Mouse (Mus musculus) liver, adult 2 months (tissue): ENCODE results near the gene Dennd4a. TPM values are rescaled to one million over a fixed set of nuclear protein-coding genes. Genes with fewer than 3 reads are reported as not detected.
A peak's percentile ranks its signal among the peaks of the same experiment; 100 is the strongest.

Experiments used
- DNase-seq: peaks from one replicate; pipeline ENCODE4 v3.0.0-alpha.2; 2011; ENCODE audit warnings: low read depth, low spot score; ENCODE audit errors: extremely low read depth
- H3K27ac ChIP-seq: fragments of 200-500 bp; replicated peaks from 2 replicates; pipeline ENCODE4 v1.5.1; 2012; ENCODE audit warnings: low read depth, mild to moderate bottlenecking, control low read depth, inconsistent platforms, low read length; ENCODE audit not compliant: insufficient read depth
- H3K27me3 ChIP-seq: fragments of 200-500 bp; 2 replicates; pipeline ENCODE4 v1.6.1; 2012; ENCODE audit warnings: mild to moderate bottlenecking, moderate library complexity, low read length, inconsistent platforms; ENCODE audit not compliant: control insufficient read depth, insufficient read depth
- H3K36me3 ChIP-seq: fragments of 200-500 bp; 2 replicates; pipeline ENCODE4 v1.6.1; 2012; ENCODE audit warnings: low read length, inconsistent platforms; ENCODE audit not compliant: control insufficient read depth, insufficient read depth
- H3K4me1 ChIP-seq: fragments of 200-500 bp; 2 replicates; pipeline ENCODE4 v1.6.1; 2011; ENCODE audit warnings: low read length; ENCODE audit not compliant: control insufficient read depth, insufficient read depth
- H3K4me3 ChIP-seq: fragments of 200-500 bp; 2 replicates; pipeline ENCODE4 v1.5.1; 2011; ENCODE audit warnings: low read depth, mild to moderate bottlenecking, control low read depth, low read length, moderate library complexity; ENCODE audit not compliant: insufficient read depth
- H3K79me2 ChIP-seq: fragments of 200-500 bp; 2 replicates; pipeline ENCODE4 v1.6.1; 2012; ENCODE audit warnings: inconsistent platforms, mild to moderate bottlenecking, low read length, moderate library complexity; ENCODE audit not compliant: control insufficient read depth, insufficient read depth
- H3K9ac ChIP-seq: fragments of 200-500 bp; 2 replicates; pipeline ENCODE4 v1.6.1; 2012; ENCODE audit warnings: low read depth, mild to moderate bottlenecking, control low read depth, inconsistent platforms, low read length
- CTCF ChIP-seq: fragments of 200-500 bp; IDR thresholded peaks from 2 replicates; pipeline ENCODE4 v1.5.1; 2011; ENCODE audit warnings: low read depth, low read length, control low read depth
- POLR2A ChIP-seq: fragments of 200-500 bp; IDR thresholded peaks from 2 replicates; pipeline ENCODE4 v1.6.1; 2011; ENCODE audit warnings: low read length, control low read depth; ENCODE audit not compliant: insufficient read depth; ENCODE audit errors: extremely low read depth
- WGBS: fragments of 180-500 bp; shearing (Covaris S2); methylation state at CpG from one replicate; pipeline ENCODE4 v1.1.7; 2018; 5-methylcytosine and 5-hydroxymethylcytosine counted together
- polyA plus RNA-seq: library from polyadenylated mRNA; depleted of rRNA; stranded (reverse); fragments of >200 nt; gene quantifications from 2 replicates; pipeline ENCODE4 v1.2.3, GENCODE M21; 2012
- total RNA-seq: library from RNA; depleted of rRNA; stranded (reverse); fragments of >200 nt; gene quantifications from 2 replicates; pipeline ENCODE4 v1.2.3, GENCODE M21; 2014

Gene Dennd4a
- total and polyA plus RNA-seq, 2 experiments: 8.0 to 17.1 TPM

DNA sequence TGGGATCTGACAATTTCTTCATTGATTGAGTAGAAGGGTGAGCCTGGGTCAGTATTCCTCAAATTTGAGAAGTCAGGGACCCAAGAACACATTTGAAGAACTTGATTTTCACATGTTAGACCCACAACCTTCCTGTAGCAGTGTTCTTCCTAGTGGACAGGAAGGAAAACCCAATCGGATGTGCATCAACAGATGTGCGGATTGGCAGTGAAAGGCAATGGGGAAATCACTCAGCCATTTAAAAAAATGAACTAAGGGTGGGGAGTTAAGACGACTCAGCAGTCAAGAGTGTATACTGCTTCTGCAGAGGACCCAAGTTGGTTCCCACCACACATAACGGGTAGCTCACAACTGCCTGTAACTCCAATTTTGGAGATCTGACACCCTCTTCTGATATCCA, 35.6 kb upstream of the Dennd4a start:
- Histone ChIP-seq H3K9ac (no peak overlapping the region), H3K79me2 (no peaks in the 10 kb centered on the region), H3K27ac (no peak overlapping the region), H3K36me3 (no peaks in the 10 kb centered on the region), H3K4me3 (no peak overlapping the region), H3K27me3 (no peaks in the 10 kb centered on the region), H3K4me1 (peaks cover 8% of the 10 kb centered on the region)
- TF ChIP-seq POLR2A: no peak
- no peak for TF ChIP-seq CTCF
- WGBS: 66% methylated on average over 4 of the region's 4 CpGs
- DNase-seq: no peak

DNA sequence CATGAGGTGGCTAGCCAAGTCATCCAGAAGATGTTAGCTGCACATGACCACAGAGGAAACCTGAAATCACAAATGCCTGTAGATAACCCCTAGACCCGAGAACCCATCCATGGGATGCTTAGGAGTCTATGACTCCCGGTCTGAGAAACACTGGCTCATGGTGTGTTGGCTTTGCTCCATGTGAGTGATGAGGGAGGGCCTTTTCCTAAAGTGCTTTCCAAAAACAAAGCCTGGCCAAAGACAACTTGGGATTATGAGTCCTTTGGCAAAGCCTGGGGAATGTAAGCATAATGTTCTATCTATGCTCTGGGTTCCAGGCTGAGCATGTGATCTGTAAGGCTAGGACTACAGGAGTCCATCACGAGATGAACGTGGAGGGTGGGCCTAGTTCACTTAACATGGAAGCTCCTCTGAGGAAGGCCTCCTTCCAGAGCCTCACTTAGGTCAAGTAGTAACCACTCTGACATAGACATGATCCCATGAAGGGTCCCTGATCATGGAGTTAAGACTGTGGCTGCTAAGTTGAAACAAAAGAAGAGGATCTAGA, 33.6 kb upstream of the Dennd4a start:
- 81% methylated on average over 4 of the region's 4 CpGs for WGBS
- TF ChIP-seq POLR2A: no peak
- TF ChIP-seq CTCF: no peak

DNA sequence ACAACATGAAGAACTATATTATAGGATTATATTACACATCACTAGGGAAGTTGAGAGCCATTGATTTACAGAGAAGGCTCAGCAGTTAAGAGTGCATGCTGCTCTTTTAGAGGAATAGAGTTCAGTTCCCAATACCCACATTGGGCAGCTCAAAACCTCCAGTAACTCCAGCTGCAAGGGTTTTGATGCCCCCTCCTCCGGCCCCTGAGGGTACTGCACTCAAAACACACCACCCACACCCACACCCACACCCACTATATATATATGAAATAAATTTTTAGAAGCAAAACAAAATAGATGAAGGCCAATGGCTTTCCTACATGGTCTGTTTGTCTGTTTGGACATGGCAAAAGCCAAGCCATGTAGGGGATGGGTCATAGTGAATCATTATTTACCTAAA, 33.0 kb upstream of the Dennd4a start:
- Histone ChIP-seq H3K4me1 (peaks cover 5% of the 10 kb centered on the region; the same call in 1 of the 2 replicates), H3K4me3 (no peak overlapping the region), H3K79me2 (no peaks in the 10 kb centered on the region), H3K27ac (no peak overlapping the region), H3K9ac (no peak overlapping the region), H3K36me3 (no peaks in the 10 kb centered on the region), H3K27me3 (no peaks in the 10 kb centered on the region)
- TF ChIP-seq CTCF: no peak
- no peak for TF ChIP-seq POLR2A
- DNase-seq: no peak
- WGBS: 100% methylated on average over 1 of the region's 1 CpGs

More for the DNA sequence above, 33.6 kb upstream of the Dennd4a start:
- H3K27me3 ChIP-seq: no peaks in the 10 kb centered on the region
- peaks cover 5% of the 10 kb centered on the region; the same call in 1 of the 2 replicates for H3K4me1 ChIP-seq
- H3K36me3 ChIP-seq: no peaks in the 10 kb centered on the region
- no peak overlapping the region for H3K27ac ChIP-seq
- no peak for DNase-seq
- H3K79me2 ChIP-seq: no peaks in the 10 kb centered on the region
- no peak overlapping the region for H3K9ac ChIP-seq
- no peak overlapping the region for H3K4me3 ChIP-seq

DNA sequence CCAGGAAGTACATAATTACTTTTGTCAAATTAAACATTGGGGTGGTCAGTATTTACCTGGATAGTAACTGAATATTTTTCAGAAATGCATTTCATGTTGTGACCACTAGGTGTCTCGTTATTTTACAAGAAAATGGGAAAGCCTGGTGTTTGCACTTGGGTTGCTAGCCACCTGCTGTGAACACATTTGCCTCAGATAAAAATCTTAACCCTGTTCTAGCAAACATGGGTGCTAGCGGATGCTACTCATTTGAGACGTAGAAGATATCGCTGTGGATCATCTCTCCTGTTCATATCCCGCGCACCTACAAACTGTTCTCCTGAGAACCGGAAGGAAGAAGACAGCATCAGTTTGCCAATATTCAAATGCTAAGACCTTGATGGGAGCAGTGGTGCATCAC, 31.5 kb upstream of the Dennd4a start:
- no peak overlapping the region for H3K4me3 ChIP-seq
- TF ChIP-seq CTCF (peak; percentile 28; the same call in 1 of the 2 replicates), POLR2A (no peak)
- no peaks in the 10 kb centered on the region for H3K79me2 ChIP-seq
- H3K4me1 ChIP-seq: peaks cover 2% of the 10 kb centered on the region; the same call in 1 of the 2 replicates
- H3K9ac ChIP-seq: no peak overlapping the region
- DNase-seq: peak; percentile 59
- WGBS: 34% methylated on average over 7 of the region's 7 CpGs
- no peaks in the 10 kb centered on the region for H3K36me3 ChIP-seq
- H3K27me3 ChIP-seq: no peaks in the 10 kb centered on the region
- H3K27ac ChIP-seq: no peak overlapping the region

DNA sequence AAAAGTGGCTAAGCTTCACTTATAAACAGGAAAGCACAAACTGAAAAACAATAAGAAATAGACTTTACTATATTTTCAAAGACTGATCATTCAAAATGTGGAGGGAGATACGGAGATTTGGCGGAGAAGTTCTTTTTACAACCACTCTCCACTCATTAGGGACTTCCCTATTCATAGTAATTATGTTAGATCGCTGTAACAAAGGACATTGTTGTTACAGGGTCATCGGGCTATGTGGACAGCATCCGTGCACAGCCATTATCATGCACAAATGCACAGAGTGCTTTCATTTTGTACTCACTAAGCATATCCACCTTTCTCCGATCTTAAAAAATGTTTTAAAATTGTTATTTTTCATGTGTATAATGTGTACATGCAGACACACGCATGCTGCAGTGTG, 27.6 kb upstream of the Dennd4a start:
- DNase-seq: no peak
- H3K27ac ChIP-seq: no peak overlapping the region
- H3K4me1 ChIP-seq: no peaks in the 10 kb centered on the region; the same call in 1 of the 2 replicates
- no peaks in the 10 kb centered on the region for H3K27me3 ChIP-seq
- no peak overlapping the region for H3K4me3 ChIP-seq
- no peak for TF ChIP-seq CTCF
- TF ChIP-seq POLR2A: no peak
- no peak overlapping the region for H3K9ac ChIP-seq
- H3K36me3 ChIP-seq: no peaks in the 10 kb centered on the region
- no peaks in the 10 kb centered on the region for H3K79me2 ChIP-seq
- 91% methylated on average over 7 of the region's 7 CpGs for WGBS

DNA sequence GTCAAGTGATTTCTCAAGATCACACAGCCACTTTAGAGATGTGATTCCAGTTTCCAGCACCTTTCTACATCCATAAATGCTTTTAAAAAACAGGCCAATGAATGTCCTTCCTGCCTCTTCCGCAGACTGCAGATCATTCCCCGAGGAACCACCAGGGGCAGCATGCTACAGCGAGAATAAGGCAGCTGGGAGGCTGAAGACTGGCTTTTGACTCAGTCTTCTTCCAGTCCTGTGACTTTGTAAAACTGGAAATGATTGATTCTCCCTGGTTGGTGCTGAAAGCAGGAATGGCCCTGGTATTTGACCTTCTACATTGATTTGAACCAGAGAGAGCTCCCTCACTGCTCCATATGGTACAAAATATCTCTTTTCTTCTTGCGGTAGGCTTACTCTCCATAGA, 26.3 kb upstream of the Dennd4a start:
- H3K27ac ChIP-seq: no peak overlapping the region

More for the DNA sequence above, 26.3 kb upstream of the Dennd4a start:
- no peaks in the 10 kb centered on the region for H3K27me3 ChIP-seq
- TF ChIP-seq POLR2A: no peak
- TF ChIP-seq CTCF: peak; percentile 94
- no peaks in the 10 kb centered on the region for H3K79me2 ChIP-seq
- peak; percentile 83 for DNase-seq
- H3K9ac ChIP-seq: no peak overlapping the region
- no peaks in the 10 kb centered on the region for H3K36me3 ChIP-seq
- WGBS: 17% methylated on average over 4 of the region's 4 CpGs
- H3K4me1 ChIP-seq: no peaks in the 10 kb centered on the region; the same call in 1 of the 2 replicates
- H3K4me3 ChIP-seq: no peak overlapping the region
